Mouse (Mus musculus): ENCODE results near the gene Igsf11.

GRCm38 (mm10) chr16:38985411-38985810 lies 92.9 kb downstream of the Igsf11 start:
- TF ChIP-seq E2F4 (IDR thresholded peaks at IDR 0.05; ENCODE audit: insufficient read depth) (no peak), POLR2AphosphoS2 (IDR thresholded peaks at IDR 0.05; ENCODE audit: insufficient read length, low read depth) (no peak), MAX (IDR thresholded peaks at IDR 0.05; ENCODE audit: low read depth) (no peak), TCF12 (IDR thresholded peaks at IDR 0.05; ENCODE audit: insufficient read depth, poor library complexity, severe bottlenecking) (no peak), USF1 (IDR thresholded peaks at IDR 0.05; ENCODE audit: low read depth) (no peak), MYOG (IDR thresholded peaks at IDR 0.05; ENCODE audit: control insufficient read depth in 1 of 3, insufficient read depth in 1 of 3, insufficient read length in 2 of 3, low read depth in 2 of 3) (no peak)
